Mouse (Mus musculus) spleen, postnatal 14 days (tissue): ENCODE results near the gene Thap8.
A peak's percentile ranks its signal among the peaks of the same experiment; 100 is the strongest.

ENCODE experiments used
- DNase-seq, 2 experiments: peaks; one replicate each; pipeline ENCODE4 v3.0.0; 2021 to 2022; ENCODE audit warnings: low spot score in 2 of 2

The Thap8 gene

GRCm38 (mm10) chr7:30315559-30316529, 36.0 kb downstream of the Thap8 start:
- no peak for DNase-seq

DNA sequence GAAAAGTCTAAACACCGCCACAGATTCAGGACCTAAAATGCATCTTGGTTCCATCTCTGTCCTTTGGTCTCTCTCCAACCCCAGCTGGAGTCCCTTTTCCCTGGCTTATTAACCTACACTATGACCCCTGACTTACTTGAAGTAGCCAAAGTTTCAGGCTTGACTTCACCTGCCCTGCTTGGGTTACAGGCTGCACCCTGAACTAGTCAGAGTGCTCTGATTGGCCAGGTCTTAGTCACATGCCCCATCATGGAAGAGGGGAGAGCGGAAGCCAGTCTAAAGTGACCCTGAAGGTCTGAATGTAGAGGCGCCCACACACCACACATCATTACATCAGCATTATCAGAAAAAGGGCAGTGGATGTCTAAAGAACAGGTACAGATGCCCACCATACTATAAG, 38.2 kb downstream of the Thap8 start:
- DNase-seq = no peak

GRCm38 (mm10) chr7:30320946-30321345, 41.1 kb downstream of the Thap8 start:
- no peak for DNase-seq

- peak; percentile 37 to 51 for DNase-seq
These were observed 41.8 kb downstream of the Thap8 start, which contains the start of gene E130208F15Rik for GRCm38 (mm10) chr7:30321539-30322284. E130208F15Rik (plus strand) TSS chr7:30321740.

DNA sequence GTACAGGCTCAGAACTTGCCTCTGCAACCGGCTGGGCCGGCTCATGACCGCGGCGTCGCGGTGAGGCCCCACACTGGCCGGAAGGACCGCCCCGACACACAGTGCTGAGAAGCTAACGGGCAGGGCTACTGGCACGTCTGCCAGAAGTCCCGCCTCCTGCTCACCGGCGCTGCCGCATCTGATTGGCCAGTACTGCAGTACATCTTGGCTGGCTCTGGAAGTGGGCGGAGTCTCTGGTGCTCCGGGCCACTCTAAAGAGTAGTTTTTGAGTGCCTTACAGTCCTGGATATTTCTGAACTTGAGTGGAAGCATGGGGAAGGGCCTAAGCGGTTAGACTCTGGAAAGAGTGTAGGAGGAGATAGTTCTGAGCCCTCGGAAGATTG, 42.4 kb downstream of the Thap8 start:
- DNase-seq = peak; percentile 92 to 94

DNA sequence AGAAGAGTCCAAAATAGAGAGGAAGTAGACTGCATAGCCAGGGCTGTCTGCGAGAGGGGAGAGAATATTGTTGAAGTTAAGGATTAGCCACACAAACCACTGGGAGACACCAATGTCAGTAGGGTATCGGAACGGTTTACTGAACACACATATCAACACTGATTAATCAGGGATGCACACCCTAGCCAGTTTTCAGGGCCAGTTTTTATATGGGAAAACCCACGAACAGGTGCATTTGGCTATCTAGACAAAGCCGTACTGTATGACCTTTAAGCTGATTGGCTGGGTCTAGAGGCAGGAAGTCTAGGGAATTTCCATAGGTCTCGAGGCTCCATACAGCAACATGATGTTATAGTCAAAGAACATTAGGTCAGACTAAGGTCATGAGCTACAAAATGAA, 43.0 kb downstream of the Thap8 start:
- no peak for DNase-seq

GRCm38 (mm10) chr7:30323795-30324194, 43.9 kb downstream of the Thap8 start, which contains the start of gene Sdhaf1:
Sdhaf1 (minus strand) TSS chr7:30323895.
- DNase-seq = no peak

DNA sequence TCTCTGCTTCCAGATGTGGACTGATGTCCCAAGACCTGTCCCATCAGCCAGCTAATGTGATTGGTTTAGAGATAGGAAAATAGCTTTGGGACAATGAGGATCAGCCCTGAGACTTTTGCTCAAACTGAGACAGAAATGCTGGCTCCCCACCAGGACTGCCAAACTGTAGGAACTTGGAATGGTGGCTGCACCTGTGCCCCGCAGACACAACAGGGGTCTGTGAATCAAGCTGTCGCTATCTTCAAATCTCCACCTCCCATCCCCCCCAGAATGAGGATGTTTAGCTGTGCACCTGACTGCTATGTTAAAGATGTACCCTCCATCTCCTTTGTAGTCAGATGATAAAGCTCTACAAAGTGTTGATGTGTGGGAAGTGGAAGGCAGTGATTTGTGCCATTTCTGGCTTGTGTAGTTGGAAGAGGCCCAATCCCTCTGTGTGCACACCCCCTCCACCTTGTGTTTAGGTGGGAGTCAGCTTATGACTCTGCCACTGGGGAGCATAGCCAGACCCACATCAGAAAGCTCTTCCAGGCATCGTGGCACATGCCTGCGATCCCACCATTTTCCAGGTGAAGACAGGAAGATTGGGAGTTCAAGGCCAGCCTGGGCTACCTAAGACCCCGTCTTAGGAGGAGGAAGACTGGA, 44.5 kb downstream of the Thap8 start:
- no peak for DNase-seq

- DNase-seq = peak; percentile 27 to 61
These were observed 45.5 kb downstream of the Thap8 start for GRCm38 (mm10) chr7:30325364-30325763.

DNA sequence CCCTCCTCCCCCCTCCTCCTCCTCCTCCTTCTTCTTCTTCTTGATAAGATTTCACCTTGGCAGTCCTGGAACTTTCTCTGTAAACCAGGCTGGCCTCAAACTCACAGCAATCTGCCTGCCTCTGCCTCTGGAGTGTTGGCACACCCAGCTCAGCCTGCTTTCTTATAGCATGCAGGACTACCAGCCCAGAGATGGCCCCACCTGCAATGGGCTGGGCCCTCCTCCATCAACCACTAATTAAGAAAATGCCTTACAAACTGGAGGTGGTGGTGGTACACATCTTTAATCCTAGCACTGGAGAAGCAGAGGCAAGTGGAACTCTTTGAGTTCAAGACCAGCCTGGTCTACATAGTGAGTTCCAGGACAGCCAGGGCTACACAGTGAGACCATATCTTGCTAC, 46.5 kb downstream of the Thap8 start:
- no peak for DNase-seq

DNA sequence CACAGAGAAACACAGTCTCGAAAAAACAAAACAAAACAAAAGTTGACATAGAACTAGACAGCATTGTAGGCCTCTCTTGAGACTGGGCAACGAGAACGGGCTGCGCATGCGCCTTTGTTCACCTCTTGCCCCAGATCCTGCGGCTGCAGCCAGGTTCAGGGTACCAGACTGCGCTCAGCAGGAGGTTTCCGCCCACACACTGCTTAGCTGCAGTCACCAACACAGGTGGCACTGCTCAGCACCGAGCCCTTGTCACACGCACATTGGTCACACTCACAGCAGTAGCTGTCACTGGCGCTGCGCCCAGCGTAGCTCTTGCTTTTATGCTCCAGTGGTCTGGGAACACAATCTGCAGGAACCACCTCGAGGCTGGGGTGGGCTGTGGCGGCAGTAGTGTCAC, 47.2 kb downstream of the Thap8 start:
- DNase-seq = no peak

DNA sequence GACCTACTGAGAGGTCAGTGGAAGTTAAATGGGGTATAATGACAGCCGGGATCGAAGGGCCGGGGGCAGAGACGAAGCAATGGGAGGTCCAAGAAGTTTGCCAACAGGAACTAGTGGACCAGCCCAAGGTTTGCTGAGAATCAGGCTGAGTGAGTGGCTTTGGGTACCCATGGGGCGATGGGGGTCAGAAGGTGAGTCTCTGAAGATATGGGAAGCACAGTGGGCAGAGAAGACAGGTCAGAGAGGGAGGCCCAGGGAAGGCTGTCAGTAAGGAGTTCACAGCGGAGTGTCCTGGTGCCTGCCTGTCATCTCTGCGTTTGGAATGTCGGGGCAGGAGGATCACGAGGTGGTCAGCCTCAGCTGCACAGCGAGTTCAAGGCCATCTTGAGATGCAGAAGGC, 48.5 kb downstream of the Thap8 start:
- no peak for DNase-seq

DNA sequence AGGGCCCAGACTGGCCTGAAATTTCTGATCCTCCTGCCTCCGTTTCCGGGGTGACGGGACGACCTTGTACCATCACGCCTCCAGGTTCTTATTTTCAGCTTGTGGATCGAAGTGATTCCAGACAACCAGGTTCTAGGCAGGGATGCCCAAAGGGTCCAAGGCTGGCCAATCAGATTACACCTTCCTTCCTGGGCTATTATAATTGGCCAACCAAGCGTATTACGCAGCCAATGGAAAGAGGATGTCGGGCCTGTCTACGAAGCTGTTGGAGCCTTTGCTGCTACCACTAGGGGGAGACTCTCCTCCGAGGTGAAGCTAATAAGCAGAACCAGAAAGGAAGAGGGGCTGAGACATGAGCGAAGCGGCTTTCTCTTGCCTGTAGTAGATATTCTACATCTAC, 52.0 kb downstream of the Thap8 start:
- peak; percentile 19 to 64 for DNase-seq

DNA sequence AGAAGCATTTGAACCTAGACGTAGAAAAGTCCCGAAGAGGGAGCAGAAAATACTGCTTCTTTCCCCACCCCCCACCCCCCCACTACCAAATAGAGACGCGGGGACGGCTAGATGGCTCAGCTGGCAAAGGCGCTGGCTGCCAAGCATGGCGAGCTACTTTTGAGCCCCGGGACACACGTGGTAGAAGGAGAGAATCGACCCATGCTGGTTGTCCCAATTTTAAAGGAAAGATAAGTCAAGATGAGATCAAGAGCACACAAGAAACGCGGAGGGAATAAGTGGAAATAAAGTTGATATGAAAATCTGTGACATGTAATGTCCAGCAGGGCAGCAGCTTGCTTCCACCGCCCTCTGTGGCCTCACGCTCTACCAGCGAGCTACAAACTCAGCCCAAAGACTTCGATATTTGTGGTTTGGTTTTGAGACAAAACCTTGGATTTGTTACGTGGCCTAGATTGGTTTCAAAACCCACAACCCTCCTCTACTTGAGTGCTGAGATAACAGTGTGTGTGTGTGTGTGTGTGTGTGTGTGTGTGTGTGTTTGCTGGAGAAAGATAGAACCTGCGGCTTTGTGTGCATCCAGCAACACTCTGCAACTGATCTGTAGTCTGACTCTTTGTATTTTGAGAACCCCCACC, 52.8 kb downstream of the Thap8 start:
- no peak for DNase-seq

DNA sequence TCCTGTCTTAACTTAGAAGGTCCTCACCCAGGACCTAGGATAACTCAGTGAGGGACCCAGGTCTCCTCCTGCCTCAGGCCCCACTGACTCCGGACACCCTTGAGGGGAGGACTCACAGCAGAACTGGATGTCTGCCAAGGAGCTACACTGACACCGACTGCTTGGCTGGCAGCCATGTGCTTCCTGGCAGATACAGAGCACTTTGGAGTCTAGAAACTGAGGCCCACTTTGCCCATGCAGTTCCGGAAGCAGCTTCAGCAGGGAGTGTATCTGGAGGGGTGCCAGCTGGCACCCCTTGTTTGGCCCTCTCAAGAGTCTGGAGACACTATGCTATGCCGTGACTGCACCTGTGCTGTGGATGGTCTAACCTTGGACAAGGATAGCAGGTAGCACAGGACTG, 53.5 kb downstream of the Thap8 start:
- no peak for DNase-seq

GRCm38 (mm10) chr7:30334563-30334962, 54.7 kb downstream of the Thap8 start:
- DNase-seq = no peak

- no peak for DNase-seq
These were observed 55.8 kb downstream of the Thap8 start for GRCm38 (mm10) chr7:30335688-30336087.

- DNase-seq = peak; percentile 30 to 56
These were observed 56.5 kb downstream of the Thap8 start for GRCm38 (mm10) chr7:30336384-30336783.

DNA sequence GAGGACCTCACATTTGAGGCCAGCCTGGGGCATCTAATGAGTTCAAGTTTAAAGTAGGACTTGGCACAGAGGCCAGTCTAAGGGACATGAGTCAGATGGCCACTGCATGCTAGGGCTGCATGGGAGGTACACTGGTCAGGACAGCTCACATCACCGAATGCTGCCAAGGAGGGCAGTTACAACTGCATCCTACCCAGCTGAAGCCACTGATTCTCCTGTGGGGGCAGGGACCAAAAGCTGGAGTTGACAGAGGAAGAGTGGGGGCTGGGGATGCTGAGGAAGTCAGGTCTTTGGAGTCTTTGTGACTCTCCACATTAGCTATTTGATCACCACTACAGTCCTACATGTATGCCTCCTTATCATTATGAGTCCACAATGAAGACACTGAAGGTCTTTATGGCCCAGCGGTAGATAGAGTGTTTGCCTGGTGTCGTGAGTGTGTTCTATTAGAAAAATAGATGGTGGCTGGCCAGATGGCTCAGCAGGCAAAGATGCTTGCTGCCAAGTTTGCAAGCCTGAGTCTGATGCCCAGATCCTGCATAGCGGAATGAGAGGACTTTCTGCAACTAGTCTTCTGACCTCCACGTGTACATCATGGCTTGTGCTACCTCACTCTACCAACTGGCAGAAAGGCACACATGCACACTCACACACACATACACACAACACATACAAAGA, 59.7 kb downstream of the Thap8 start:
- no peak for DNase-seq
